Mouse (Mus musculus) heart, adult 18-20 months (tissue): ENCODE data around the gene Grb2. TPM values are rescaled to one million over a fixed set of nuclear protein-coding genes. Genes with fewer than 3 reads are reported as not detected.
"Not testable (repeated sequence)": the region's sequence is repeated elsewhere in the genome, so short reads cannot be mapped to it uniquely, and the experiment has no call there.

ENCODE experiments used
- DNase-seq, 2 experiments: peaks; one replicate each; pipeline ENCODE4 v3.0.0; 2021 to 2022; ENCODE audit warnings: mixed read lengths in 1 of 2
- total RNA-seq, 2 experiments: library from RNA; stranded (reverse); gene quantifications; 2 replicates each; pipeline ENCODE4 v1.2.3; 2021

The Grb2 gene
- total RNA-seq, 2 experiments from 2014 or later: 98.4 to 111 TPM

GRCm38 (mm10) chr11:115649706-115650105 is 58.7 kb downstream of the Grb2 start:
- DNase-seq: no peak

- DNase-seq: peak; percentile 69 to 82
Measured at GRCm38 (mm10) chr11:115647459-115647858, 60.9 kb downstream of the Grb2 start.

GRCm38 (mm10) chr11:115646439-115646838 is 62.0 kb downstream of the Grb2 start:
- no peak for DNase-seq

GRCm38 (mm10) chr11:115645498-115645897 is 62.9 kb downstream of the Grb2 start:
- not testable (repeated sequence) for DNase-seq

- DNase-seq: no peak
Measured at GRCm38 (mm10) chr11:115644308-115644707, 64.1 kb downstream of the Grb2 start.

- DNase-seq: no peak
Measured at GRCm38 (mm10) chr11:115643265-115643664, 65.1 kb downstream of the Grb2 start.

- no peak for DNase-seq
Measured at GRCm38 (mm10) chr11:115642705-115643104, 65.7 kb downstream of the Grb2 start.

- no peak for DNase-seq
Measured at GRCm38 (mm10) chr11:115641664-115642036, 66.7 kb downstream of the Grb2 start.

- DNase-seq: peak in 1 of 2 experiments; percentile 30
Measured at GRCm38 (mm10) chr11:115640978-115641663, 67.3 kb downstream of the Grb2 start.

- DNase-seq: no peak
Measured at GRCm38 (mm10) chr11:115640311-115640828, 68.0 kb downstream of the Grb2 start.

- DNase-seq: no peak
Measured at GRCm38 (mm10) chr11:115639540-115639939, 68.9 kb downstream of the Grb2 start.

- no peak for DNase-seq
Measured at GRCm38 (mm10) chr11:115638498-115639409, 69.6 kb downstream of the Grb2 start.

GRCm38 (mm10) chr11:115636960-115637359 is 71.4 kb downstream of the Grb2 start:
- DNase-seq: no peak

GRCm38 (mm10) chr11:115635484-115635883 is 72.9 kb downstream of the Grb2 start:
- DNase-seq: no peak

- no peak for DNase-seq
Measured at GRCm38 (mm10) chr11:115635041-115635440, 73.4 kb downstream of the Grb2 start.

GRCm38 (mm10) chr11:115634109-115634508 is 74.3 kb downstream of the Grb2 start:
- peak in 1 of 2 experiments; percentile 55 for DNase-seq

GRCm38 (mm10) chr11:115632862-115633261 is 75.5 kb downstream of the Grb2 start:
- DNase-seq: no peak

- DNase-seq: no peak
Measured at GRCm38 (mm10) chr11:115632247-115632646, 76.2 kb downstream of the Grb2 start.

GRCm38 (mm10) chr11:115631505-115631890 is 76.9 kb downstream of the Grb2 start:
- DNase-seq: peak; percentile 55 to 67

- peak; percentile 46 to 84 for DNase-seq
Measured at GRCm38 (mm10) chr11:115630532-115631504, 77.6 kb downstream of the Grb2 start.

GRCm38 (mm10) chr11:115629734-115630531 is 78.5 kb downstream of the Grb2 start:
- DNase-seq: no peak
